Mouse (Mus musculus) testis, adult 2 months (tissue): ENCODE measurements around the gene Osbpl10. TPM values are rescaled to one million over a fixed set of nuclear protein-coding genes. Genes with fewer than 3 reads are reported as not detected.

Experiments
- H3K27ac ChIP-seq: fragments of 200-500 bp; 2 replicates; pipeline ENCODE4 v1.5.1; 2012; ENCODE audit warnings: low read depth, low read length; ENCODE audit not compliant: control insufficient read depth, insufficient read depth
- H3K27me3 ChIP-seq: fragments of 200-500 bp; 2 replicates; pipeline ENCODE4 v1.6.1; 2012; ENCODE audit warnings: mild to moderate bottlenecking, low read length, moderate library complexity; ENCODE audit not compliant: control insufficient read depth, insufficient read depth
- H3K36me3 ChIP-seq: fragments of 200-500 bp; 2 replicates; pipeline ENCODE4 v1.6.1; 2012; ENCODE audit warnings: mild to moderate bottlenecking, low read length; ENCODE audit not compliant: control insufficient read depth, insufficient read depth
- H3K4me1 ChIP-seq: fragments of 200-500 bp; 2 replicates; pipeline ENCODE4 v1.6.1; 2012; ENCODE audit warnings: low read length; ENCODE audit not compliant: control insufficient read depth, insufficient read depth
- H3K4me3 ChIP-seq: fragments of 200-500 bp; 2 replicates; pipeline ENCODE4 v1.5.1; 2012; ENCODE audit warnings: low read depth, mild to moderate bottlenecking, low read length, moderate library complexity, mixed read lengths; ENCODE audit not compliant: control insufficient read depth
- CTCF ChIP-seq: fragments of 200-500 bp; IDR thresholded peaks from 2 replicates; pipeline ENCODE4 v1.5.1; 2012; ENCODE audit warnings: low read depth, mild to moderate bottlenecking, inconsistent platforms, low read length, moderate library complexity; ENCODE audit not compliant: control insufficient read depth, insufficient read depth, insufficient replicate concordance
- POLR2A ChIP-seq: fragments of 200-500 bp; IDR thresholded peaks from 2 replicates; pipeline ENCODE4 v1.6.1; 2012; ENCODE audit warnings: low read depth, mild to moderate bottlenecking, inconsistent platforms, low read length, moderate library complexity; ENCODE audit not compliant: control insufficient read depth
- polyA plus RNA-seq: library from polyadenylated mRNA; depleted of rRNA; stranded (reverse); fragments of >200 nt; gene quantifications from 2 replicates; pipeline ENCODE4 v1.2.3, GENCODE M21; 2012

Osbpl10 gene
- polyA plus RNA-seq, 1 experiment = 136 TPM

- no peak overlapping the region for H3K4me3 ChIP-seq
- peaks cover 5% of the 10 kb centered on the region; the same call in 1 of the 2 replicates for H3K4me1 ChIP-seq
- H3K36me3 ChIP-seq = no peaks in the 10 kb centered on the region
- TF ChIP-seq CTCF = no peak
- TF ChIP-seq POLR2A = no peak
- H3K27ac ChIP-seq = no peak overlapping the region
- H3K27me3 ChIP-seq = no peaks in the 10 kb centered on the region
Measured at GRCm38 (mm10) chr9:115034788-115035187, 56.4 kb downstream of the Osbpl10 start.

DNA sequence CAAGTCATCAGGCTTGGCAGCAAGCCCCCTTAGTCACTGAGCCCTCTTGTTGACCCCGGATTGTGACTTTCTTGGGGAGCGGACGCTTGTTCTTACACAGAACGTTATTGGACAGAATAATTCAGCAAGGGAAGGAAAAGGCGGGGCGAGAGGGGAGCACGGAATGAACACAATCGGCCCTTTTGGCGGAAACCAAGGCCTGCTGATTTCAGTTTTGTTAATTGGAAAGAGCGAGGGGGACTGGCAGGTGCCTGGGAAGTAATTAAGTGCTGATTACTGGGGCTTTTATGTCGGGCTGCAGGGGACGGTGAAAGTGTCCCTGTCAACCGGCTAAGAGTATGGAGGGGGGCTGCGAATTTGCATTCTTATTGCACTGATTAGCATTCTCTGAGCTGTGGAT, 59.8 kb downstream of the Osbpl10 start:
- no peak overlapping the region for H3K4me3 ChIP-seq

GRCm38 (mm10) chr9:115038686-115039085, 60.3 kb downstream of the Osbpl10 start:
- no peaks in the 10 kb centered on the region for H3K36me3 ChIP-seq
- H3K27me3 ChIP-seq = no peaks in the 10 kb centered on the region
- TF ChIP-seq CTCF (no peak), POLR2A (no peak)
- H3K27ac ChIP-seq = no peak overlapping the region
- H3K4me3 ChIP-seq = no peak overlapping the region
- peaks cover 5% of the 10 kb centered on the region; the same call in 1 of the 2 replicates for H3K4me1 ChIP-seq

More for the DNA sequence above, 59.8 kb downstream of the Osbpl10 start:
- Histone ChIP-seq H3K27ac (no peak overlapping the region), H3K27me3 (no peaks in the 10 kb centered on the region), H3K36me3 (no peaks in the 10 kb centered on the region), H3K4me1 (peaks cover 5% of the 10 kb centered on the region; the same call in 1 of the 2 replicates)
- no peak for TF ChIP-seq CTCF

DNA sequence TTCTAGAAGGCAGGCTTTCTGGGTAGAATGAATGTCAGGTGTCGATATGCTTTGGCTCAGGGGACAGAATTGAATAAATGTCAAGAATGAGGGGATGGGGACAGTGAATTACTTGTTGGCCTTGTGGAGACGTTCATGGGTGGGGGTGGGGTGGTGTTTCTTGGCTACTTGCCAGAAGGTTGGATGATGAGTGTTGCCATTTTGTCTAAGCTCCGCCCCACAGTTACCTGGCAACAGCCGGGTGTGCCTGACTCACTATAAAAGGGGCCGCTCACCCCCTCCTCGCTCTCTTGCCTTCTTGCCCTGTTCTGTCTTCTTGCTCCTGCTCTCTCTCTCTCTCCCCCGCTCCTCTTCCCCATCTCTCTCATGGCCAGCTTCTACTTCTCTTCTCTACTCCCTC, 60.9 kb downstream of the Osbpl10 start:
- Histone ChIP-seq H3K27ac (no peak overlapping the region), H3K27me3 (no peaks in the 10 kb centered on the region), H3K4me1 (peaks cover 5% of the 10 kb centered on the region; the same call in 1 of the 2 replicates), H3K4me3 (no peak overlapping the region), H3K36me3 (no peaks in the 10 kb centered on the region)
- TF ChIP-seq POLR2A = no peak
- TF ChIP-seq CTCF = no peak

DNA sequence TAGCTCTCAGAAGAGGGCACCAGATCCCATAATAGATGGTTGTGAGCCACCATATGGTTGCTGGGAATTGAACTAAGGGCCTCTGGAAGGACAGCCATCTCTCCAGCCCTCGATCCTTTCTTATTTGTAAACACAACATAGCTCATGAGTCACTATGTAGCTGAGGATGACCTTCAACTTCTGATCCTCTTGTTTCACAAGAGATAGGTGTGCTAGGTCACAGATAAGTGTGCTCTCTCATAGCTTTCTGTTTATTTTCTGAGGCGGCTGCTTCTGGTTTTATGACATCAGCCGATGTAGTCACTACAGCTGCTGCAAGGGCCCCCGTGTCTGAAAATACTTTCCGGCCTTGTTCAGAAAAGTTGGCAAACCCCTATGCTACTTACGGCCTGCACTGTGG, 64.2 kb downstream of the Osbpl10 start:
- H3K27ac ChIP-seq = no peak overlapping the region
- H3K27me3 ChIP-seq = no peaks in the 10 kb centered on the region
- H3K36me3 ChIP-seq = no peaks in the 10 kb centered on the region
- peaks cover 5% of the 10 kb centered on the region for H3K4me1 ChIP-seq
- no peak overlapping the region for H3K4me3 ChIP-seq
- no peak for TF ChIP-seq POLR2A
- no peak for TF ChIP-seq CTCF

GRCm38 (mm10) chr9:115042971-115043706, 64.8 kb downstream of the Osbpl10 start:
- no peak for TF ChIP-seq POLR2A
- TF ChIP-seq CTCF = no peak
- no peaks in the 10 kb centered on the region for H3K27me3 ChIP-seq
- peaks cover 5% of the 10 kb centered on the region for H3K4me1 ChIP-seq
- H3K36me3 ChIP-seq = no peaks in the 10 kb centered on the region
- H3K4me3 ChIP-seq = no peak overlapping the region
- no peak overlapping the region for H3K27ac ChIP-seq

- Histone ChIP-seq H3K4me1 (peaks cover 3% of the 10 kb centered on the region), H3K27ac (no peak overlapping the region), H3K27me3 (no peaks in the 10 kb centered on the region), H3K36me3 (no peaks in the 10 kb centered on the region), H3K4me3 (no peak overlapping the region)
- no peak for TF ChIP-seq POLR2A
- TF ChIP-seq CTCF = peak; percentile 76; the same call in 1 of the 2 replicates
Measured at GRCm38 (mm10) chr9:115043881-115044770, 65.8 kb downstream of the Osbpl10 start.
